Mouse (Mus musculus): ENCODE data around the gene Mrpl18.
"Not testable (repeated sequence)": the region's sequence is repeated elsewhere in the genome, so short reads cannot be mapped to it uniquely, and the experiment has no call there.

Mrpl18 gene

DNA sequence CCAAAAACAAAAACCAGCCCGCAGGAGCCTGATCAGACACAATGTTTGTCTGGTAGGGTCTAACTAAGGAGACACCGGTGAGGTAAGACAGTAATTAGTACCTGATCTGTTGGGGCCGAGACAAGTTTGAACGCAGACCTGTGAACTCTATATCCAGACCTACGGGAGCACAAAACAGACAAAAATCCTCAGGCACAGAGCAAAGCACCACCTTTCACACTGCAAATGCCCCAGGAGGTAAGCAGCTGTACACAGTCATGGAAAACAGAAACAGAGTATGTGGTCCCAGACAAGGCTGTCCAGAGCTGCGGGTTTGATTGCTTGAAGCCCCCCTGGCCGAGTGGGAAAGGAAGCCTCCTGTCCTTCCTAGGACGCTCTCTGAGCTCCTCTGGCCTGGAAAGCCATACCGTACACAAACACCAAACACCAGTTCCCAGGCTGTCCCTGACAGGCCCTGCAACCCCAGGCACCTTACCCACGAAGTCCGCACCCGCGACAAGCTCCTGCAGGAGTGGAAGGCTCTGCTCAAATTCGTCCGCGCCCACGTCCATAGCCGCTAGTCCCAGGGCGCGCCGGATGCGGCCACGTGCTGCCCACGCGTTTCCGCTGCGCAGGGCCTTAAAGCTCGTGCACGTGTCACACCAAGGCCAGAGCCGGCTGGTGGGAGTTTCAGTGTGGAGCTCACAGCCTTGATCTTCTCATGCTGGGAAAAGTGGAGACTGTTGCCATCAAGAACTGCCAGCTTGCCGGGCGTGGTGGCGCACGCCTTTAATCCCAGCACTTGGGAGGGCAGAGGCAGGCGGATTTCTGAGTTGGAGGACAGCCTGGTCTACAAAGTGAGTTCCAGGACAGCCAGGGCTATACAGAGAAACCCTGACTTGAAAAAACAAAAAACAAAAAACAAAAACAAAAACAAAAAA, 6.5 kb downstream of the Mrpl18 start, which contains the start of gene Pnldc1:
Pnldc1 (minus strand) TSS at position 870 of the 920 bp plus-strand sequence.
- DNase-seq (ENCODE audit: low read depth) = no peak

DNA sequence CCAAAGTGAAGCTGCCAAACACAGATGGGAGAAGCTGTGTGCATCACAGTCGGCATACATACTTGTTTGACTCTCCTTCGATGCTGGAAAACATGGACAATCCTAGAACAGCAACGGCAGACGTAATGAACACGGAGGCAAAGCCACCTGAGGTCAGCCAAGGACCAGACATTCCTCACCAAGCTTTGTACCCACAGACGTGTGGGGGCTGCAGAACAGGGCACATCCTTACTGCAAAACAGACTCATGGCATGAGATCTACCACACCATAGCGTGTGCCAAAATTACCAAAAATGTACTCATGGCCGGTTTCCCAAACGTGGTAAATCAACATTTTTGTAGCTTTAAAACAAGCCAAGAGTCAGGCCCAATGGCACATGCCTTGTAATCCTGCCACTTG, 9.7 kb downstream of the Mrpl18 start:
- DNase-seq (ENCODE audit: low read depth) = peak; percentile 28

DNA sequence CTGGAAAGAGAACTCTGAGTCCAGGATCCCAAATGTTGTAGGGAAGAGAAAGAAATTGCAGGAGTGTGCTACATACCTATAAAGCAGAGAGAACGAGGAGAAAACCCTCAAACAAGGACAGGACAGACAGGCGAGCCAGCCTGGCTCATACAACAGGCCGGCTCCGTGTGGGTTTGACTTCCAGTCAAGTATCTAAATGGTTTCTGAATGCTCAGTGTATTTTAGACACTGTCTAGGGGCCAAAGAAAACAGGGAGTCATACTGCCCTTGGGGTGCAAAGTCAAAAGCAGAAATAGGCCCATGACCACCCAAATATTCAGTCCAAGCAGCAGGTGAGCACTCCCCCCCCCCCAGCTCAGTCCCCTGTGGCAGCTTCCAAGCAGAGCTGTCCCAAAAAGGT, 10.3 kb downstream of the Mrpl18 start:
- no peak for DNase-seq (ENCODE audit: low read depth)

- no peak for DNase-seq (ENCODE audit: low read depth)
Measured at GRCm38 (mm10) chr17:12904349-12904748, 11.8 kb downstream of the Mrpl18 start.

DNA sequence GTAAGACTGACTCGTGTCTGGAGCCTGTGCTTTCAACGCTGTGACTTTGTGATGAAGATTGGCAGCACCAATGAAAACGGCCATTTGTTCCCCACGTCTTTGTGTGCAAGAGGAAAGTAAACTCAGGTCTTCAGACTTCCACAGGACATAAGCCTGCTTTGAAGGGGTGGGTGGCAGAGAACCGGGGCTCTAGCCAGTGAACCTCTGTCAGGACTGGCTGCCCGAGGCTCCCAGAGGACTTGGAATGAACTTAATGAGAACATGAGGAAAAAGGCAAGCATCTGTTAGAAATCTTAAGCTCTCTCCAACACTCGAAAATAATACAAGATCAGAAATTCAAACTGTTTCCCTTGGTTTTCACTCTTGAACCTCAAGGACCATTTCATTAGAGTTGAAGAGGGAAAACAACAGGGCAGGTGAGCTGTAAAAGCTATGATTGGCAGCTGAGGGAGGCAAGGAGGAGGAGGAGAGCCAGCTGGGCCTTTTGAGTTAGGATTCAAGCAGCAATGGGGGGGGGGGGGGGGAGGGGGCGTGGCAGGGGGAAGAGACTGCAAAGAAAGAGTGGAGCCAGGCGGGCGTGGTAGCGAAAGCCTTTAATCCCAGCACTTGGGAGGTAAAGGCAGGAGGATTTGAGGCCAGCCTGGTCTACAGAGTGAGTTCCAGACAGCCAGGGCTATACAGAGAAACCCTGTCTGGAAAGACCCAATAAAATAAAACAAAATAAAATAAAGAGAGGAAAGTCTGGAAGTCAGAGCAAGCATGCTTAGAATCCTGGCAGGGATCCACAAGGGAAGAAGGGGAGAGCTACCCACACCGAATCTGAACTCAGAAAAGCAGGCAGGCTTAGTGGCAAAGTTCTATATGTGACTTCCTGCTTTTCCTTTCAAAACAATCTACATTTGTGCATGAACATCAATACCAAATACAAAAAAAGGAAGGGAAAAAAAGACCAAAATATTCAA, 12.5 kb downstream of the Mrpl18 start:
- no peak for DNase-seq (ENCODE audit: low read depth)

DNA sequence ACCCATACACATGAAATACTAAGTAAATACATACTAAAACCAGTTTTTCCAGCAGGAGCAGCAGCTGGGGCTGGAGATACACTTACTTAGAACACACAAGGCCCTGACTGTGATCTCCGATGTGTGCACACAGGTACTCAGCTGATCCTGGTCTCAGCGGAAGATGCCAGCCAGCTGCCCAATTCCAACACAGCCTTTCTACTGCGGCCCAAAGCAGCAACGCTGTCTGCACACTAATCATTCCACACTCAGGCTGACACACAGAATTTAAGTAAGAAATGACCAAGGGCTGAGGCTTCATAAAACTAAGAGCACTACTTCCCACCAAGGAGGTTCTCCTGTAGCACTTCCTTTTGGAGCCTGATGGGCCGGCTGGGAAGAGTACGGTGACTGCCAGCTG, 13.9 kb downstream of the Mrpl18 start:
- DNase-seq (ENCODE audit: low read depth) = no peak

- DNase-seq (ENCODE audit: low read depth) = not testable (repeated sequence)
Measured at GRCm38 (mm10) chr17:12898607-12899006, 17.5 kb downstream of the Mrpl18 start.

- no peak for DNase-seq (ENCODE audit: low read depth)
Measured at GRCm38 (mm10) chr17:12897674-12898073, 18.5 kb downstream of the Mrpl18 start.

- no peak for DNase-seq (ENCODE audit: low read depth)
Measured at GRCm38 (mm10) chr17:12892033-12892432, 24.1 kb downstream of the Mrpl18 start.

DNA sequence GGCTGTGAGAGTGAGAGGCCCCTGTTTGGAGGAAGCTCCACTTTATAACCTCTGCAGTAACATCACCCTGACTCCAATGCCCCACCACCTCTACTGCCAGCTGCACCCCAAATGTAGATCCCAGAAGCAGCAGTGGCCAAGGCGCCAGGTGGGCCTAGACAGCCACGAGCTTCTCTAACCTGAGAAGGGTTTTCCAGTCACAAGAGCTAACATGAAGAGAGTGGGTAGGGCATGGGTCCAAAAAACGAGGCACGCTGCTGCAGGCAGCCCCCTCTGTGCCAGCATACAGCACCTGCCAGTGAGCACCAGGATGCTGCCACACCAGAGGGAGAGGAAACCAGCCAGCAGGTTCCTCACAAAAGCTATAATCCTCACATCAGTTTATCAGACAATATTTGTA, 25.1 kb downstream of the Mrpl18 start:
- no peak for DNase-seq (ENCODE audit: low read depth)

DNA sequence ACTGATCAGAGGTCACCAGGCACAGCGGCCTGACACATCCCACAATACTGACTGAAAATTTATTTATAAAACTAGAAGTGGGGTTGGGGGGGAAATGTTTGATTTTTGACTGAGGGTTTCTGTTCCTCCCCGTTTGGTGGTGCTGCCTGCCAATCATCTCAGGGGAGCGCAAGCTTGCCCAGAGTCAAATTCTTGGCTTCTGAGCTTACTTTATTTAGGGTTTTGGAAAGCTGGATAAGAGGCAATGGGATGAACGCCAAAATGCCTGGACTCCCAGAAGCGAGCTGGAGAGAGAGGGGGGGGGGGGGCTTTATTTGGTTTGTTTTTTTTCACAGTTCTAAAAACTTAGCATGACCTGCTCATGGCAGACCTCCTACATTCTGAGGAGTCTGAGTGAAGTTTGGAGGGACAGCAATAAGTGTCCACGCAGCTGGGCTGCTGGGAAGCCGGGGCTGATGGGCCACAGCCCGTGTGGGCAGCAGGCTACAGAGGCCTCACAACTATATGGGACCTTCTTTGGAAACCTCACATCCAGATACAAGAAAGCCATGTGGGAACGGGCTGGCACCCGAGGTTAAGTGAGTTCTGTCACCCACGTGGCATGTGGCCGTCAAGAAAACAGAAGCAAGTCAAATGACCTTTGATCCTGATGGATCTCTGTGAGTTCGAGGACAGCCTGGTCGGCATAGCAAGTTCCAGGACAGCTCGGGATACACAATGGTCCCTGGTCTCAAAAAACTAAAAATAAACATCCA, 28.9 kb downstream of the Mrpl18 start:
- peak; percentile 81 for DNase-seq (ENCODE audit: low read depth)

DNA sequence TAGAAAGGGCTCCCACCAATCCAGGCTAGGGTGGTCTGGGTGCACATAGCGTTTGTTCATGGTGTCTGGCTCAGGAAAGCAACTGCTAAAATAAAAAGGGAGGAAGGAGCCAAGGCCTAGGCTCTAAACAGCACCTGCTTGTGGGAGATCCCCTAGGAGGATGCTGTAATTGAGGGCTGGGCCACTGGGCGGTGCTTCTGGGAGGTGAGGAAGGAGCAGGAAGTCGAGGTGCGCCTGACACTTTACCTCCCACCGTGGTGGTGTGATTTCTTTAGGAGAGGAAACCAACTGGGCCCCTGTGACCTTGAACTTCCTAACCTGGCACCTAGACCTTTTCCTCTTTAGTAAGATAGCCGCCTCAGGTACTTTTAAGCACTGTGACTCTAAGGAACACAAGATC, 29.5 kb downstream of the Mrpl18 start:
- DNase-seq (ENCODE audit: low read depth) = no peak

GRCm38 (mm10) chr17:12881216-12881615, 34.9 kb downstream of the Mrpl18 start:
- peak; percentile 53 for DNase-seq (ENCODE audit: low read depth)

GRCm38 (mm10) chr17:12880178-12880577, 36.0 kb downstream of the Mrpl18 start:
- DNase-seq (ENCODE audit: low read depth) = peak; percentile 92

- no peak for DNase-seq (ENCODE audit: low read depth)
Measured at GRCm38 (mm10) chr17:12875734-12876133, 40.4 kb downstream of the Mrpl18 start, which contains the start of gene Mrgprh. Gene Mrgprh (plus strand): TSS chr17:12876034.

DNA sequence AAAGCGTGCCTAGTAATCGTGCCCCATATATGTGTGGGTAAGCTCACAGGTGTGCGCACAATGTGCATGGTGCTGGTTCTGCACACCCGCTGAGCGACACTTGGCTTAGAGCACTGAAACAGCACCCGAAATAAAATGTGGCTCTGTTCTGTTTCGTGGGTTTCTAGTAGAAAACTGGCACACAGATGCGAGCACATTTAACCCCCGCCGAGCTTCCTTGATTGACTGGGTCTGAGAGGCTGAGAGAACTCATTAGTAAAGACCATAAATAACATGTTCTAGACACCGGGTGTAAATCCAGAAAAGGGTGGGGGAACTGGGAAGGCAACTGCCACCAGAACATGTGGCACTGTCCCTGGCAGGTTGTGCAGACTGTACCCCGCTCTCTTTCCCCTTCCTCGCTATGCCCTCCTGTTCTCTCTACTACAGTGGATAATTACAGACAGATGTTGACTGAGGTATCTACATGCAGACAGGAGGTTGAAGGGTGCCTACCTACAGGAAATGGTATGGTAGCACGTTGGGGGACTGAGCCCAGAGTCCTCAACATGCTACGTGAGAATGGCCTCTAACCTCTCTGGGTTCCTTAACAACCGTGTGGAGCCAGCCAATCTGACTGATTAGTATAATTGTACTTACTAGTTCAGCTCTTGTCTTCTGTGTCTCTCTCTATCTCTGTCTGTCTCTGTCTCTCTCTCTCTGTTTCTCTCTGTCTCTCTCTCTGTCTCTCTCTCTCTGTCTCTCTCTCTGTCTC, 43.7 kb downstream of the Mrpl18 start:
- DNase-seq (ENCODE audit: low read depth) = no peak

DNA sequence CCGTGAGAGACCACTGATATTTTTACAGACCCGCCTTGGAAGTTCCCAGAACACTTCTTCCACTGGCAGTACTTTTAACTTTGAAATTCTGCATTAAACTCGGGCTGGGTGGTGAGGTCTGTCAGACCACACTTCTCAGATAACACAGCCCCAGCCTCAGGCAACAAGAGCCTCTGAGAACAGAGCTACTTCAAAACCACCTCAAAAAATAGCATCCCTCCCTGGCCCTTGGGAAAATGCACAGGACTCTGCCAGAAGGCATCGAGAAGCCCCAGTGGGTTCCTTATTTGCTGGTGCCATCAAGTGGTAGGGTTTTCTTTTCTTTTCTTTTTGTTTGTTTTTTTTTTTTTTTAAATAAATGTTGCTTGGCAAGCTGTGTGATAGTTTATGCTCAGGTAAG, 47.5 kb downstream of the Mrpl18 start:
- DNase-seq (ENCODE audit: low read depth) = peak; percentile 17

GRCm38 (mm10) chr17:12868043-12868442, 48.1 kb downstream of the Mrpl18 start, which contains the start of gene Mas1:
Gene Mas1 (minus strand): TSS chr17:12868143.
- no peak for DNase-seq (ENCODE audit: low read depth)

DNA sequence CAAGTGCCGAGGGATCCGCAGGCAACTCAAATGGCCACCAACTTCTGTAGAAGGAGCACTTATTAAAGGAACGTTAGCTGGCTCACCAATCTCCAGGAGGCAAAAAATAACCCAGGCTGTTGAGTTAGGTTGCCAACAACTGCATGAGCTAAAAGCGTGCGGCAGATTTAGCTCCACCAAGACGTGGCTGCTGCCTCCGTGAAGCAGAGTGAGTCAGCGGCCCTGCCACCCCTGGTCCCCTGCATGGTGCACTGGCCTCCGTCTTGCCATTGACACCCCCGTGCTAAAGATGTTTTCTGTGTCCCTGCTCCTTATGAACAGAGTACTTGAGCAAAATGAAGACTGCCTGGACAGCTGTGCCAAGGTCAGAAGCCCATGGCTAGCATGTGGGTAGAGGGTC, 49.3 kb downstream of the Mrpl18 start:
- DNase-seq (ENCODE audit: low read depth) = no peak

- DNase-seq (ENCODE audit: low read depth) = no peak
Measured at GRCm38 (mm10) chr17:12865407-12865806, 50.7 kb downstream of the Mrpl18 start.

- DNase-seq (ENCODE audit: low read depth) = no peak
Measured at GRCm38 (mm10) chr17:12864111-12864510, 52.0 kb downstream of the Mrpl18 start.
